Mouse (Mus musculus) embryo, embryonic 11.5 days (tissue): ENCODE data around the gene Ifnab.
A peak's percentile ranks its signal among the peaks of the same experiment; 100 is the strongest.

ENCODE experiments used
- DNase-seq: peaks from one replicate; pipeline ENCODE4 v3.0.0-alpha.2; 2012; ENCODE audit warnings: low read depth, low spot score

Ifnab gene

GRCm38 (mm10) chr4:88691259-88691658, at the start of gene Ifnab:
Ifnab (minus strand) TSS chr4:88691359.
- DNase-seq, result no peak

GRCm38 (mm10) chr4:88739036-88739435, 47.9 kb upstream of the Ifnab start:
- no peak for DNase-seq

GRCm38 (mm10) chr4:88738480-88738879, 47.3 kb upstream of the Ifnab start:
- peak; percentile 51 for DNase-seq

- no peak for DNase-seq
Observed at GRCm38 (mm10) chr4:88727324-88727723, 36.2 kb upstream of the Ifnab start.

- DNase-seq, result no peak
Observed at GRCm38 (mm10) chr4:88726727-88727126, 35.6 kb upstream of the Ifnab start.

- DNase-seq, result no peak
Observed at GRCm38 (mm10) chr4:88723497-88724090, 32.4 kb upstream of the Ifnab start.

- DNase-seq, result peak; percentile 87
Observed at GRCm38 (mm10) chr4:88721791-88722721, 30.9 kb upstream of the Ifnab start, which contains the start of the genes Gm26566 and Klhl9. Gm26566 (plus strand) TSS chr4:88721805. Klhl9 (minus strand) TSS chr4:88722465.

- no peak for DNase-seq
Observed at GRCm38 (mm10) chr4:88718715-88719114, 27.6 kb upstream of the Ifnab start.

- DNase-seq, result no peak
Observed at GRCm38 (mm10) chr4:88715059-88715458, 23.9 kb upstream of the Ifnab start.

- no peak for DNase-seq
Observed at GRCm38 (mm10) chr4:88714281-88714680, 23.1 kb upstream of the Ifnab start.

- DNase-seq, result no peak
Observed at GRCm38 (mm10) chr4:88707128-88707826, 16.1 kb upstream of the Ifnab start.

- DNase-seq, result no peak
Observed at GRCm38 (mm10) chr4:88705924-88706323, 14.8 kb upstream of the Ifnab start.

- DNase-seq, result no peak
Observed at GRCm38 (mm10) chr4:88699301-88699700, 8.1 kb upstream of the Ifnab start.

GRCm38 (mm10) chr4:88698781-88699180, 7.6 kb upstream of the Ifnab start:
- DNase-seq, result no peak

GRCm38 (mm10) chr4:88697753-88698152, 6.6 kb upstream of the Ifnab start:
- no peak for DNase-seq

- DNase-seq, result no peak
Observed at GRCm38 (mm10) chr4:88697108-88697507, 5.9 kb upstream of the Ifnab start.

- DNase-seq, result peak; percentile 60
Observed at GRCm38 (mm10) chr4:88696237-88696884, 5.2 kb upstream of the Ifnab start.

- no peak for DNase-seq
Observed at GRCm38 (mm10) chr4:88693392-88693791, 2.2 kb upstream of the Ifnab start.

GRCm38 (mm10) chr4:88692537-88692936, 1.4 kb upstream of the Ifnab start:
- DNase-seq, result no peak

GRCm38 (mm10) chr4:88683812-88684211, 7.3 kb downstream of the Ifnab start, which contains the start of gene Ifna2:
Ifna2 (minus strand) TSS chr4:88683912.
- DNase-seq, result no peak

GRCm38 (mm10) chr4:88681353-88681752, 9.8 kb downstream of the Ifnab start:
- DNase-seq, result no peak

- DNase-seq, result peak; percentile 17
Observed at GRCm38 (mm10) chr4:88680362-88680761, 10.8 kb downstream of the Ifnab start.
